Mouse (Mus musculus): ENCODE measurements at regions not wholly inside any gene's neighbourhood (a gene's known extent, or its start where the extent isn't known, plus 50 kb on each side); places are given as distances from the start of the nearest gene placed in this dataset.

GRCm38 (mm10) chr10:42117523-42117922 is 99.3 kb upstream of the Armc2 start:
- Histone ChIP-seq H3K9me3 (ENCODE audit: control insufficient read depth, insufficient read depth, low read depth, low read length) (no peaks in the 10 kb centered on the region), H3K9ac (ENCODE audit: insufficient read depth, low read depth, low read length, poor library complexity, severe bottlenecking) (no peak overlapping the region), H3K4me1 (ENCODE audit: control insufficient read depth in 2 of 2, insufficient read depth in 2 of 2, low read length in 2 of 2, poor library complexity in 1 of 2) (no peaks in the 10 kb centered on the region), H3K36me3 (ENCODE audit: control insufficient read depth, insufficient read depth, low read length, poor library complexity, severe bottlenecking) (no peaks in the 10 kb centered on the region), H3K4me3 (ENCODE audit: insufficient read depth in 1 of 2, low read depth in 1 of 2, low read length in 2 of 2, poor library complexity in 1 of 2, severe bottlenecking in 1 of 2) (no peak overlapping the region), H3K27ac (ENCODE audit: insufficient read depth, low read depth, low read length, poor library complexity, severe bottlenecking) (no peak overlapping the region)
- no peak for DNase-seq (ENCODE audit: low read depth, low spot score)
- TF ChIP-seq ZC3H11A (IDR thresholded peaks at IDR 0.05; ENCODE audit: borderline replicate concordance, low read depth, low read length) (no peak), ZNF384 (IDR thresholded peaks at IDR 0.05; ENCODE audit: low read depth, low read length) (no peak), HCFC1 (IDR thresholded peaks at IDR 0.05; ENCODE audit: borderline replicate concordance, insufficient read depth, low read length) (no peak), MAFK (IDR thresholded peaks at IDR 0.05; ENCODE audit: insufficient read depth, low read depth, low read length) (no peak), CHD2 (IDR thresholded peaks at IDR 0.05; ENCODE audit: low read depth, low read length) (no peak)
- in situ Hi-C loops (cut with MboI; ENCODE audit: low sequenced_read_pairs in 2 of 2, unreplicated experiment in 2 of 2), result no loop called here

- no peak for DNase-seq (ENCODE audit: low read depth, low spot score)
- Histone ChIP-seq H3K9ac (ENCODE audit: insufficient read depth, low read depth, low read length, poor library complexity, severe bottlenecking) (no peak overlapping the region), H3K27ac (ENCODE audit: insufficient read depth, low read depth, low read length, poor library complexity, severe bottlenecking) (no peak overlapping the region), H3K36me3 (ENCODE audit: control insufficient read depth, insufficient read depth, low read length, poor library complexity, severe bottlenecking) (no peaks in the 10 kb centered on the region), H3K9me3 (ENCODE audit: control insufficient read depth, insufficient read depth, low read depth, low read length) (no peaks in the 10 kb centered on the region), H3K4me3 (ENCODE audit: insufficient read depth in 1 of 2, low read depth in 1 of 2, low read length in 2 of 2, poor library complexity in 1 of 2, severe bottlenecking in 1 of 2) (no peak overlapping the region), H3K4me1 (ENCODE audit: control insufficient read depth in 2 of 2, insufficient read depth in 2 of 2, low read length in 2 of 2, poor library complexity in 1 of 2) (no peaks in the 10 kb centered on the region)
- TF ChIP-seq MAFK (IDR thresholded peaks at IDR 0.05; ENCODE audit: insufficient read depth, low read depth, low read length) (no peak), CHD2 (IDR thresholded peaks at IDR 0.05; ENCODE audit: low read depth, low read length) (no peak), ZNF384 (IDR thresholded peaks at IDR 0.05; ENCODE audit: low read depth, low read length) (no peak)
- in situ Hi-C loops (cut with MboI; ENCODE audit: low sequenced_read_pairs in 2 of 2, unreplicated experiment in 2 of 2), result no loop called here
These were observed 97.7 kb upstream of the Armc2 start for GRCm38 (mm10) chr10:42115920-42116298.

GRCm38 (mm10) chr10:42115224-42115919 is 97.1 kb upstream of the Armc2 start:
- Histone ChIP-seq H3K4me3 (ENCODE audit: insufficient read depth in 1 of 2, low read depth in 1 of 2, low read length in 2 of 2, poor library complexity in 1 of 2, severe bottlenecking in 1 of 2) (no peak overlapping the region), H3K4me1 (ENCODE audit: control insufficient read depth in 2 of 2, insufficient read depth in 2 of 2, low read length in 2 of 2, poor library complexity in 1 of 2) (no peaks in the 10 kb centered on the region), H3K36me3 (ENCODE audit: control insufficient read depth, insufficient read depth, low read length, poor library complexity, severe bottlenecking) (no peaks in the 10 kb centered on the region), H3K9me3 (ENCODE audit: control insufficient read depth, insufficient read depth, low read depth, low read length) (no peaks in the 10 kb centered on the region), H3K27ac (ENCODE audit: insufficient read depth, low read depth, low read length, poor library complexity, severe bottlenecking) (no peak overlapping the region), H3K9ac (ENCODE audit: insufficient read depth, low read depth, low read length, poor library complexity, severe bottlenecking) (no peak overlapping the region)
- no peak for TF ChIP-seq ZNF384 (IDR thresholded peaks at IDR 0.05; ENCODE audit: low read depth, low read length)
- in situ Hi-C loops (cut with MboI; ENCODE audit: low sequenced_read_pairs in 2 of 2, unreplicated experiment in 2 of 2), result no loop called here
- DNase-seq (ENCODE audit: low read depth, low spot score), result no peak

GRCm38 (mm10) chr10:42110704-42111103 is 92.5 kb upstream of the Armc2 start:
- Histone ChIP-seq H3K9ac (ENCODE audit: insufficient read depth, low read depth, low read length, poor library complexity, severe bottlenecking) (no peak overlapping the region), H3K4me3 (ENCODE audit: insufficient read depth in 1 of 2, low read depth in 1 of 2, low read length in 2 of 2, poor library complexity in 1 of 2, severe bottlenecking in 1 of 2) (no peak overlapping the region), H3K4me1 (ENCODE audit: control insufficient read depth in 2 of 2, insufficient read depth in 2 of 2, low read length in 2 of 2, poor library complexity in 1 of 2) (peaks cover 5 to 11% of the 10 kb centered on the region in 2 experiments; a peak in 3 of 4 replicates), H3K9me3 (ENCODE audit: control insufficient read depth, insufficient read depth, low read depth, low read length) (no peaks in the 10 kb centered on the region), H3K27ac (ENCODE audit: insufficient read depth, low read depth, low read length, poor library complexity, severe bottlenecking) (no peak overlapping the region), H3K36me3 (ENCODE audit: control insufficient read depth, insufficient read depth, low read length, poor library complexity, severe bottlenecking) (no peaks in the 10 kb centered on the region)
- in situ Hi-C loops (cut with MboI; ENCODE audit: low sequenced_read_pairs in 2 of 2, unreplicated experiment in 2 of 2), result no loop called here
- no peak for DNase-seq (ENCODE audit: low read depth, low spot score)
- TF ChIP-seq HCFC1 (IDR thresholded peaks at IDR 0.05; ENCODE audit: borderline replicate concordance, insufficient read depth, low read length) (no peak), ZNF384 (IDR thresholded peaks at IDR 0.05; ENCODE audit: low read depth, low read length) (no peak), MAFK (IDR thresholded peaks at IDR 0.05; ENCODE audit: insufficient read depth, low read depth, low read length) (no peak), ZC3H11A (IDR thresholded peaks at IDR 0.05; ENCODE audit: borderline replicate concordance, low read depth, low read length) (no peak), CHD2 (IDR thresholded peaks at IDR 0.05; ENCODE audit: low read depth, low read length) (no peak)
